Mouse (Mus musculus) heart, embryonic 15.5 days (tissue): ENCODE data around the gene Ttc39a. TPM values are rescaled to one million over a fixed set of nuclear protein-coding genes. Genes with fewer than 3 reads are reported as not detected.

Source experiments
- ATAC-seq: fragments of 200-750 bp; cut with Nextera tagmentation; replicated peaks from 2 replicates; pipeline ENCODE4 v1.8.0; 2017; ENCODE audit warnings: low read depth, moderate TSS enrichment; ENCODE audit not compliant: insufficient number of reproducible peaks, insufficient read depth, low FRiP score
- H3K27ac ChIP-seq: fragments of 300-500 bp; sonication (generic); 2 replicates; pipeline ENCODE4 v1.5.1; 2015; ENCODE audit warnings: mild to moderate bottlenecking, inconsistent platforms
- H3K27me3 ChIP-seq: fragments of 300-500 bp; sonication (generic); 2 replicates; pipeline ENCODE4 v1.6.1; 2015; ENCODE audit warnings: inconsistent platforms
- H3K36me3 ChIP-seq: fragments of 300-500 bp; sonication (generic); 2 replicates; pipeline ENCODE4 v1.6.1; 2015; ENCODE audit warnings: mild to moderate bottlenecking, inconsistent platforms
- H3K4me1 ChIP-seq: fragments of 300-500 bp; sonication (generic); replicated peaks from 2 replicates; pipeline ENCODE4 v1.6.1; 2015; ENCODE audit warnings: inconsistent platforms
- H3K4me2 ChIP-seq: fragments of 300-500 bp; sonication (generic); 2 replicates; pipeline ENCODE4 v1.6.1; 2015; ENCODE audit warnings: inconsistent platforms, mild to moderate bottlenecking, moderate library complexity
- H3K4me3 ChIP-seq: fragments of 300-500 bp; sonication (generic); 2 replicates; pipeline ENCODE4 v1.5.1; 2015; ENCODE audit warnings: mild to moderate bottlenecking, inconsistent platforms
- H3K9ac ChIP-seq: fragments of 300-500 bp; sonication (generic); 2 replicates; pipeline ENCODE4 v1.6.1; 2015; ENCODE audit warnings: mild to moderate bottlenecking, inconsistent platforms
- H3K9me3 ChIP-seq: fragments of 300-500 bp; sonication (generic); replicated peaks from 2 replicates; pipeline ENCODE4 v1.6.1; 2016; ENCODE audit warnings: inconsistent platforms
- WGBS: fragments of 180-500 bp; shearing (Covaris S2); methylation state at CpG from one replicate; pipeline ENCODE4 v1.1.7; 2015; ENCODE audit warnings: mixed read lengths; 5-methylcytosine and 5-hydroxymethylcytosine counted together
- polyA plus RNA-seq: library from polyadenylated mRNA; unstranded; fragments of >200 nt; fragmentation: Nextera tagmentation; extraction: Ambion mirVana; gene quantifications from 2 replicates; pipeline ENCODE4 v1.2.1, GENCODE M21; 2015

Gene Ttc39a
- polyA plus RNA-seq, 1 experiment from 2014 or later: 5.9 TPM

DNA sequence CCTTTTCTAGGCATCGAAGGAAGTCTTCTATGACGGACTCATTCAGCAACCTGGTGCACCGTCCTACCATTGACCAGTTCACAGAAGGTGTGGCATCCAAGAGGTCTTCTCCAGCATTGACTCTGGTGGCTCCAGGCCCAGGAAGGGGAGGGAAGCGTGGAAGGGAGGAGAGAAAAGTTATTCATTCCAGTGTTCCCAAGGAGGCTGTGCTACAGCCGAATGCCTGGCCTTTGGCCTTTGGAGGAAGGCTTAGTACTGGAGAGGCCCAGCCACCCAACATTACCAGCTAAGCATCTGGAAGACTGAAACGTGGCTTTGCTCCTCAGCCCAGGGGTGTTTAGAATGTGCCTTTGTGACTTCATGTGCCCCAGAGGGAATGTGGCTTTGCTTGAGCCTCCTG lies 16.0 kb downstream of the Ttc39a start:
- H3K27me3 ChIP-seq: no peaks in the 10 kb centered on the region
- H3K9me3 ChIP-seq: no peaks in the 10 kb centered on the region
- no peak for ATAC-seq
- no peaks in the 10 kb centered on the region for H3K36me3 ChIP-seq
- no peak overlapping the region for H3K9ac ChIP-seq
- H3K27ac ChIP-seq: no peak overlapping the region
- H3K4me3 ChIP-seq: no peak overlapping the region
- H3K4me2 ChIP-seq: no peak overlapping the region
- 77% methylated on average over 6 of the region's 6 CpGs for whole genome bisulfite sequencing
- 0 out of 2 replicates have a peak, but pooled peaks cover 5% of the 10 kb centered on the region for H3K4me1 ChIP-seq

DNA sequence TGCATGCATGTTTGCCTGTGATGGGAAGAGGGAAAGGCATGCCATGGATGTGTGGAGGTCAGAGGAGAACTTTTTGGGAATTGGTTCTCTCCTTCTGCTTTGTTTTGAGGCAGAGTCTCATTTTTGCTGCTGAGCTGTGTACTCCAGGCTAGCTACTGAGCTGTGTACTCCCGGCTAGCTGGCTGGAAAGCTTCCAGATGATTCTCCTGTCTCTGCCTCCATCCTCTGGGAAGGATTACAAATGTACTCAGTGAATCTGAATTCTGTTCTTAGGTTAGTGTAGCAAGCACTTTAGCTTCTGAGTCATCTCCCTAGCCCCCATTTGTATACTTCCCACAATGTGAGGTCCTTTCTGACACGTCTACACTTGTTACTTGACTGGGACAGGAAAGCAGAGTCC lies 17.0 kb downstream of the Ttc39a start:
- WGBS: 63% methylated on average over 2 of the region's 2 CpGs
- Histone ChIP-seq H3K9ac (no peak overlapping the region), H3K4me2 (no peak overlapping the region), H3K9me3 (no peaks in the 10 kb centered on the region), H3K4me3 (no peak overlapping the region), H3K4me1 (0 out of 2 replicates have a peak, but pooled peaks cover 5% of the 10 kb centered on the region), H3K36me3 (no peaks in the 10 kb centered on the region), H3K27ac (no peak overlapping the region), H3K27me3 (no peaks in the 10 kb centered on the region)
- ATAC-seq: no peak

DNA sequence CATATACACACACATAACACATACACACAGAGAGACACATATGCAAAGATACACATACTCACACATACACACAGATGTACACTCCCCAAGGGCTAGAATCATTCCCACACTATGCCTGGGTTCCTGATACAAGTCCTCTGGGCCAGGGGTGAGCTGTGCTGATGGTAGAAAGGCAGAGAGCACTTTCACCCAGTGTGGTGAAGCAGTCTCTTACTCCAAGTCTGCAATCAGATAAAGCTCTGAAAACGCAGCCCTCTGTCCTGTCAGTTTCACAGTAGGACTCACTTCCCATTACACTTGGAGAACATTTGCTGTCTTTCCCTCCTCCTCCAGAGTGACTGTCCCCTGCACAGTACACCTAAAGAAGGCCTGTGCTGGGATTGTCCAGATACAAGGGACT lies 20.6 kb downstream of the Ttc39a start:
- no peak overlapping the region for H3K4me3 ChIP-seq
- no peak overlapping the region for H3K9ac ChIP-seq
- H3K9me3 ChIP-seq: no peaks in the 10 kb centered on the region
- WGBS: 23% methylated on average over 1 of the region's 1 CpGs
- no peaks in the 10 kb centered on the region for H3K27me3 ChIP-seq
- H3K27ac ChIP-seq: no peak overlapping the region
- H3K4me1 ChIP-seq: peaks cover 7% of the 10 kb centered on the region
- no peaks in the 10 kb centered on the region for H3K36me3 ChIP-seq
- ATAC-seq: no peak
- no peak overlapping the region for H3K4me2 ChIP-seq

DNA sequence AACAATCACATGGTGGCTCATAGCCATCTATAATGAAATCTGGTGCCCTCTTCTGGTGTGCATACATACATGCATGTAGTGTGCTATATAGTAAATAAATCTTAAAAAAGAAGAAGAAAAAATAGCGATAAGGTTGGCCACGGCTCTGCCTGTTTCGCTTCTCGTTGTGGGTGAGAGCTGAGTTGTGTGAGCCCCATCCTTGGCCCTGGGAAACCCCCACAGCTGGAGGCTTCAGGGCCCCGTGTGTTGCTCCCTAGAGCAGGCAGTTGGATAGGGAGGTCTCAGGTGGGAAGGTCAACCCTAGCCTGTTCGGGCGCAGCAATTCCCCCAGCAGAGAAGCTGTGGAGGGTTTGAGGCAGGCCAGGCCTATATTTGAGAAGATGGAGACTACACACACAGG lies 23.8 kb downstream of the Ttc39a start:
- WGBS: 89% methylated on average over 7 of the region's 7 CpGs
- H3K4me2 ChIP-seq: no peak overlapping the region
- no peak overlapping the region; the same call in 1 of the 2 replicates for H3K27ac ChIP-seq
- no peak overlapping the region for H3K9ac ChIP-seq
- no peaks in the 10 kb centered on the region for H3K27me3 ChIP-seq
- H3K9me3 ChIP-seq: no peaks in the 10 kb centered on the region
- ATAC-seq: no peak
- no peak overlapping the region for H3K4me3 ChIP-seq
- H3K36me3 ChIP-seq: no peaks in the 10 kb centered on the region
- peaks cover 28% of the 10 kb centered on the region for H3K4me1 ChIP-seq

DNA sequence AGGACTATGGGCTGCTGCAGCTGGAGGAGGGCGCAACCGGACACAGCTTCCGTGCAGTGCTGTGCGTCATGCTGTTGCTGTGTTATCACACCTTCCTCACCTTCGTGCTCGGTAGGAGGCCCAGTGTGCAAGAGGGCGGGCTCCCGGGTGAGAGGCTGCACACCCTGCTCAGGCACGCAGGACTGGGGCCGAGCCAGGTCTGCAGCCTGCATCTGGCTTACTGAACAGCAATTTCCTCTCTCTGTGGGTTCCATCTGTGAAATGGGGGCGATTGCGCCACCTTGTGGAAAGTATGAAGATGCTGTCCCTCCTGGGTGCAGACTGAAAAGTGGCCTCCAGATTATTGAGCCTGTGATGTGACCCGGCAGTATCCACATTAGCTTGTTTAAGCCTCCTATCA lies 24.4 kb downstream of the Ttc39a start:
- Histone ChIP-seq H3K27me3 (no peaks in the 10 kb centered on the region), H3K4me2 (no peak overlapping the region), H3K9me3 (no peaks in the 10 kb centered on the region), H3K9ac (no peak overlapping the region), H3K4me3 (no peak overlapping the region), H3K4me1 (peaks cover 28% of the 10 kb centered on the region), H3K36me3 (no peaks in the 10 kb centered on the region), H3K27ac (no peak overlapping the region; the same call in 1 of the 2 replicates)
- peak; percentile 34; the same call in 1 of the 2 replicates for ATAC-seq
- 32% methylated on average over 13 of the region's 13 CpGs for WGBS

DNA sequence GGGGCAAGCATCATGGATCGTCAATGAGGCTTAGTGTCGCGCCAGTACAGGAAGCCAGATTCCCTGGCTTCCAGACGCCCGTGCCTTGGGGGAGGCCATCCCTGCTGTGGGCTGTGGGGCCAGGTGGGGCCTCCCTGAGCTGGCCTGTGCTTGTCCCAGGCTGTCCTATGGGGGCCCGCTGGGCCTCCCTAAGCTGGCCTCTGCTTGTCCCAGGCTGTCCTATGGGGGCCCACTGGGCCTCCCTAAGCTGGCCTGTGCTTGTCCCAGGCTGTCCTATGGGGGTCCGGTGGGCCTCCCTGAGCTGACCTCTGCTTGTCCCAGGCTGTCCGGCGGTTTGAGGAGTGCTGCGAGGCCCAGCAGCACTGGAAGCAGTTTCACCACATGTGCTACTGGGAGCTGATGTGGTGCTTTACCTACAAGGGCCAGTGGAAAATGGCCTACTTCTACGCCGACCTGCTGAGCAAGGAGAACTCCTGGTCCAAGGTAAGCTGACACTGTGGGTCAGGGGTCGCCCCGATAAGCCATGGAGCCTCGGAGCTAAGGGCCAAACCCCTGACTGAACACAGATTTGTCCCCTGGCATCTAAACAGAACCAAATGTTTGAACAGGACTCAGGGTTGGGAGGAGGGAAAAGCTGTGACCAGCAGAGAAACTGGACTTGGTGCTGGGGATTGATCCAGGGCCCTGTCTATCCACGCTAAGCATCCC lies 26.4 kb downstream of the Ttc39a start:
- no peak overlapping the region for H3K4me3 ChIP-seq
- WGBS: 64% methylated on average over 16 of the region's 16 CpGs
- no peaks in the 10 kb centered on the region for H3K9me3 ChIP-seq
- H3K9ac ChIP-seq: no peak overlapping the region
- no peaks in the 10 kb centered on the region for H3K27me3 ChIP-seq
- peak overlapping the region; percentile 6; the same call in 1 of the 2 replicates for H3K27ac ChIP-seq
- no peak overlapping the region for H3K4me2 ChIP-seq
- H3K36me3 ChIP-seq: no peaks in the 10 kb centered on the region
- H3K4me1 ChIP-seq: peaks cover 28% of the 10 kb centered on the region
- ATAC-seq: no peak

DNA sequence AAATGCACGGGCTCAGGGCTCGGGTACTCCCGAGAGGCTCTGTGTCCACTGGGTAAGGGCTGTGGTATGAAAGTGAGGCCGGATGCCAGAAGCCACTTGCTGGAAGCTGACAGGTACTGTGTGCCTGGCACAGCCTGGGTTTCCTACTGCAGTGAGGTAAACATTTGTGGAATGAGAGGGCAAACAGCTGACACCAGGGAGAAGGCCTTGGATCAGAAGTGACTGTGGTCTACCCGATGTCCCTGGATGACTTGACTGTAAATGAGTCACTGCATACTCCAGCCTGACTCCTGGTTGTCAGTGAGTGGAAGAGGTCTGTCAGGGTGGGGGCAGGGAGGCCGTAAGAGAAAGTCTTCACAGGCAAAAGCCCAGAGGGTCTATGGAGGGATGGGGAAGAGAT lies 27.2 kb downstream of the Ttc39a start:
- no peak overlapping the region for H3K4me2 ChIP-seq
- no peak overlapping the region for H3K4me3 ChIP-seq
- H3K4me1 ChIP-seq: peaks cover 28% of the 10 kb centered on the region
- peak; percentile 37; the same call in 1 of the 2 replicates for ATAC-seq
- no peak overlapping the region for H3K9ac ChIP-seq
- 45% methylated on average over 6 of the region's 6 CpGs for WGBS
- H3K9me3 ChIP-seq: no peaks in the 10 kb centered on the region
- H3K27me3 ChIP-seq: no peaks in the 10 kb centered on the region
- H3K27ac ChIP-seq: peak overlapping the region; percentile 6
- no peaks in the 10 kb centered on the region for H3K36me3 ChIP-seq

DNA sequence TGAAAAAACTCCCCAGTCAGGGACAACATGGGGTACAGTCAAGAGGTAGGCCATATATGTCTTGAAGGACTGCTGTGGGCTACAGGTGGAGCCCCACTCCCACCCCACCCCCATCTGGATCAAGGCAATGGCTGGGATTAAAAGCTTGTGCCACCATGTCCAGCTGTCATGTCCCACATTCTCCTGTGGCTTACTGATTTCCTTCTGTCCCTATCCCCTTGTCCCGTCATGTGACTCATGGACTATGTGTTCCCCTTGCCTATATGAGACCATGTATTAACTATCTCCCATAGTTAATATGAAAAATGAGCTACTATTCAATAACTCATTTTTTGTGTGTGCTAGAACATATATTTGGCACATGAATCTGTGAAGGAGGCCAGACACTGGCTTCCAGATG lies 27.8 kb downstream of the Ttc39a start:
- Histone ChIP-seq H3K9me3 (no peaks in the 10 kb centered on the region), H3K4me3 (no peak overlapping the region), H3K27ac (no peak overlapping the region), H3K27me3 (no peaks in the 10 kb centered on the region), H3K4me2 (no peak overlapping the region), H3K36me3 (no peaks in the 10 kb centered on the region), H3K9ac (no peak overlapping the region), H3K4me1 (peaks cover 28% of the 10 kb centered on the region)
- 86% methylated on average over 1 of the region's 1 CpGs for WGBS
- no peak for ATAC-seq

DNA sequence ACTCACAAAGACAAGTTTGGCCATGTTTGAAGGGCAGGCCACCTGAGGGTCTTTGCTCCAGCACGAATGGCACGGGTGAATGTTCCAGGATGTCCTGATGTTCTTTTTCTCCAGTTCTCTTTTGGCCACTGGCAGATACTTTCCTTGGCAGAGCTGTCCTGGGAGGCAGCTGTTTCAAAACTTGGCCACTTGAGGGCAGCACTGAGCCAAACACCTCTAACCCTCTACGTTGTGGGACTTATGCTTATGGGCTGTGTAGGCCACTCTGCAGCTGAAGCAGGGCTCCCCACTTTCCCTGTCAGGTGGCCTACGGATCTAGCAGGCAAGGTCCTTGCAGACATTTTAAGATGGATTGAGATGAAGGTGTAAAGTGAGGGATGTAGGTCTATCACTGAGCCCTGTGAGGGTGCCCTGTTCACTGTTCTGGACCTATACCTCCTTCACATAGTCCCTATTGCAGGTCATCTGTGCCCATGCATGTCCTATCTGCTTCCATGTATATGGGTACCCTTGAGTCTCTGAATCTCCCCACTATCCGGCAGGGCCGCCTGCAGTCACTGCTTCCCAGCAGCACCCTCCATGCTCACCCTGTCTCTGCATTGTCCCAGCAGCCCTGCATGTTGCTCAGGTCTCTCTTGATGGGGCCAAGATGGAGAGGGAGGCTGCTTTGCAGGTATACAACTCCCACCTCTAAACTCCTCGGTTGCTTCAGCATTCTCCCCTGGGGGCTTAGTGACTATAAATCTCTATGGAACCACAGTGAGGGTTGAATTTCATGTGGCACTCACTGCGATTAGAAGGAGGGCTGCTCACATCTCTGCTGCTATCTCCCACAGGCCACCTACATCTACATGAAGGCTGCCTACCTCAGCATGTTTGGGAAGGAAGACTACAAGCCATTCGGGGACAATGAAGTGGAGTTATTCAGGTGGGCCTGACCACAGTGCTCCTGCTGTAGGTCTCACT lies 31.8 kb downstream of the Ttc39a start:
- Histone ChIP-seq H3K9me3 (no peaks in the 10 kb centered on the region), H3K4me1 (peaks cover 30% of the 10 kb centered on the region), H3K4me2 (no peak overlapping the region), H3K27ac (no peak overlapping the region), H3K27me3 (no peaks in the 10 kb centered on the region), H3K9ac (no peak overlapping the region), H3K4me3 (no peak overlapping the region), H3K36me3 (no peaks in the 10 kb centered on the region; the same call in 1 of the 2 replicates)
- WGBS: 56% methylated on average over 9 of the region's 9 CpGs
- no peak for ATAC-seq

DNA sequence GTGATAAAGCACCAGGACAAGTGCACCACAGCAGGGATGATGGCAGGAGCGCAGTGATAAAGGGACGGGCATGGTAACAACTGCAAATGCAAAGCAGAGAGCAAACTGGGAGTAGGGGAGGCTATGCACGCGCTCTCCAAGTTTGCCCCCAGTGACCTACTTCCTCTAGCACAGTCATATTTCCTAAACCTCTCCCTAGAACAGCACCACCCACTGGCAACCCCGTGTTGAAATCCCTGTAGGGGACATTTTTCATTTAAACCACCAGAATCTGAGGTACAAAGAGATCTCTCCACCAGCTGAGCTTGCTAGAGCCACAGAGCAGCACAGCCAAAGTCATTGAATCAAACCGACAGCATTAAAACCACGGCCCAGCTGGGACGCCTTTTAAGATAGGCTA lies 32.7 kb downstream of the Ttc39a start:
- ATAC-seq: no peak
- WGBS: 79% methylated on average over 8 of the region's 8 CpGs
- H3K27ac ChIP-seq: no peak overlapping the region
- H3K9ac ChIP-seq: no peak overlapping the region
- H3K36me3 ChIP-seq: no peaks in the 10 kb centered on the region; the same call in 1 of the 2 replicates
- no peak overlapping the region for H3K4me2 ChIP-seq
- H3K9me3 ChIP-seq: no peaks in the 10 kb centered on the region
- no peak overlapping the region for H3K4me3 ChIP-seq
- H3K4me1 ChIP-seq: peaks cover 25% of the 10 kb centered on the region
- no peaks in the 10 kb centered on the region for H3K27me3 ChIP-seq

DNA sequence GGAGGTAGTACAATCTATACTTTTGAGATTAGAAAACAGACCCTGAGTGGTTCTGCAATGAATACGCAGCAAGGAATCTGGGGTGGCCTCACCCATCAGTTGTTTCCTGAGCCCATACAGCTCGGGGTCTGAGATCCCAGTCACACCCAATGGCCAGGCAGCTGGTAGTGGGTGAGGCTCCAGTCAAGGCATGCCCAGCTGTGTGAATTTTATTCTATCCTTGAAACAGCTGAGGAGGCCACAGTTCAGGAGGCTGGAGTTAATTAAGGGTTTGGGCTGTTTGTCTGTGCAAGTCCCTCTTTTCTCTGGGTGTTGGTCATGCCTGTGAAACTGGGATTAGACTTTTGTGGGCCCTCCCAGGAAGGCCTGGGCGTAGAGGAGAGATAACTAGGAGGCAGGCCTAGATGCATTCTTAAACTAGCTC lies 33.4 kb downstream of the Ttc39a start:
- no peak overlapping the region for H3K27ac ChIP-seq
- no peaks in the 10 kb centered on the region for H3K9me3 ChIP-seq
- WGBS: 50% methylated on average over 3 of the region's 3 CpGs
- H3K4me2 ChIP-seq: no peak overlapping the region
- no peak overlapping the region for H3K9ac ChIP-seq
- ATAC-seq: no peak
- no peaks in the 10 kb centered on the region; the same call in 1 of the 2 replicates for H3K36me3 ChIP-seq
- H3K4me3 ChIP-seq: no peak overlapping the region
- H3K4me1 ChIP-seq: peaks cover 24% of the 10 kb centered on the region
- H3K27me3 ChIP-seq: no peaks in the 10 kb centered on the region
